Mouse (Mus musculus) embryo, embryonic 10.5 days (tissue): ENCODE data around the gene Gm13030.
"Not testable (repeated sequence)": the region's sequence is repeated elsewhere in the genome, so short reads cannot be mapped to it uniquely, and the experiment has no call there.

Experiments used
- DNase-seq: peaks from one replicate; pipeline ENCODE4 v3.0.0-alpha.2; 2015; ENCODE audit warnings: low spot score

The Gm13030 gene

DNA sequence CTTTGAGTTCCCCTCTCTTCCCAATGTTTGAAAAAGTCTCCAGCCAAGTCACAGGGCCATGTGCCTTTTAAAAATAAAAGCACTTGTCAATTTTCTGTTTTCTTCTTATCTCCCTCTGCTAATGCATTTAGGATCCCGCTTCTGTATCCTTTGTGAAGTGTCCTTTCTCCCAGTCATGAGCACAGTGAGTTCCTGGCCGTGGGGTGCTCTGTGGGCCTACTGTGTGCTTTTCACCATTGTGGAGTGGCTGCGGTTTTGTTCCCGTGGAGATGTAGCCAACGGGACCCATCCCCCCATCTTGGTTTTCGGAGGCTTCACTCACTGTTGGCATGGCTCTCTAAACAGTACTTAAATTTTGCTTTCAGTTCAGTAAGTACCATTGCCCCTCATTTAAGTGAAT is 7.8 kb downstream of the Gm13030 start:
- no peak for DNase-seq

DNA sequence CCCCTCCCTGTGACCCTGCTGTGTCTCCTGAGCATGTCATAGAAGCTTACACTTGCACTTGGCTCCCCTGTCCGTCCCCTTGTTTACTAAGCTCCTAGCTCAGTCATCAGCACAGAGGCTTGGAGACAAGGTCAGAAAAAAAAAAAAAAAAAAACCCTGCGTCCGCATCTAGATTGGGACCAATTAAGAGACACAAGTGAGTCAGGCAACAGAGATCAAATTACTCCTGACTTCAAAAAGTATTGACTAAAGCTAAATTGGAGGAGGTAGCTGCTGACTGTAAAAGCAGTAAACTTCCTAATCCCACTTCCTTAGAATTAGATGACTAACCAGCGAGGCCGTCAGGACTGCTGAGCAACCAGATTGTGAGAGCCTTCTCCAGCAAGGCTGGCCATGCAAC is 8.7 kb downstream of the Gm13030 start:
- no peak for DNase-seq

DNA sequence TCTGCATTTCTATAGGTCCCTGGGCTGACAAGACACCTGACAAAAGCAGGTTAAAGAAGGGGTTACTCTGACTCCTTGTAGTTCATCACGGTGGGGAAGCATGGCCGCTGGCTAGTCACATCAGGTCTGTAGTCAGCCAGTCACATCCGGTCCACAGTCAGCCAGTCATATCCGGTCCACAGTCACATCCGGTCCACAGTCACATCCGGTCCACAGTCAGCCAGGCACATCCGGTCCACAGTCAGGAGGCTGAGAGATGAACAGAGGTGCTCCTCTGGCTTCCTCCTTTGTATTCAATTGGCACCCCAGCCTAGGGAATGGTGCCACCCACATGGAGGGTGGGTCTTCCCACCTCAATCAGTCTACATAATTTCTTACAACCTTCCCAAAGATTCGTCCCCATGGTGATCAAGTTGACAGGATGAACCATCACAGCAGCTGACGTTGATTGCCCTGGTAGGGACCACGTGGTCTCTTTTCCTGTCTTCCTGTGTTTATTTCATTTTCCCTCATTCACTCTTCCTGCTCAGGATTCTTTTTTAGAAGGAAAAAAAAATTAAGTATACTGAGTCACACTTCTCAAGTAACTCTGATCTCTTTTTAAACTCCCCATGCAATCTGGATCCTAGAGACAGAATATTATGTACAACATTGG is 10.3 kb downstream of the Gm13030 start, which contains the start of gene Pla2g5:
Gene Pla2g5 (minus strand): TSS at position 139 of the 655 bp plus-strand sequence.
- no peak for DNase-seq

DNA sequence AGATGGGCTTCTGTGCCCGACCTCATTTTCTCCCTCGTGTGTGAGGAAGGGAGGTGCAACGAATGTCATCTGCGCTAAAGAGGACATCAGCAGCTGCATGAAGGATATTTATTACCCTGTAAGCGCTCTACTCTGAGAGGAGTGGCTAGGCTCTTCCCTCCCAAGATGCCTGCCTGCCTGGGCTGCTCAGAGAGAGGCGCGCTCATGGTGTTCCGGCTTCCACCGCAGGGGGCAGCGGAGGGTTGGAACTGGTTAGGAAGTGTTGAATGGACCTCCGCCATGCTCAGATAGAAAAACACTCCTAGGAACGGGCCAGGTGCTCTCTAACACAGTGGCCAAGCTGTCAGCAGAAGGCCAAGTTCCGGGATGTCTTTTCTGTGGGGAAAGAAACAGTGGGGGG is 14.0 kb downstream of the Gm13030 start:
- DNase-seq: peak; percentile 89

DNA sequence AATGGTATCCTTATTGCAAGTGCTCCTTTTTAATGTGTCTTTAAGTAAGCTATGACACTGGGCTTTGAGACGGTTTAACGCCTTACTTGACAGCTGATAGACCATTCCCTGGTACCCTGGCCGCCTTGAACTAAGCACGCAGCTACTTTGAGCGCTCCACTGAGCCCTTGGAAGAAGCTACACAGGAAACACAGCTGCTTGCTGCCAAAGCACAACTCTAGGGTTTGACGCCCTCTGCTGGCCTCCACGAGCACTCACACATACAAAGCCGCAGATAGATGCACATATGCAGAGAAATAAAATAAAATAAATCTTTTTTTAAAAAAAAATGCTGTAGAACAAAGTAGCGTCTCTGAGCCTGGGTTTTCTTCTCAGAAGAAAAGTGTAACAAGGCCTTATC is 14.5 kb downstream of the Gm13030 start:
- DNase-seq: peak; percentile 82

DNA sequence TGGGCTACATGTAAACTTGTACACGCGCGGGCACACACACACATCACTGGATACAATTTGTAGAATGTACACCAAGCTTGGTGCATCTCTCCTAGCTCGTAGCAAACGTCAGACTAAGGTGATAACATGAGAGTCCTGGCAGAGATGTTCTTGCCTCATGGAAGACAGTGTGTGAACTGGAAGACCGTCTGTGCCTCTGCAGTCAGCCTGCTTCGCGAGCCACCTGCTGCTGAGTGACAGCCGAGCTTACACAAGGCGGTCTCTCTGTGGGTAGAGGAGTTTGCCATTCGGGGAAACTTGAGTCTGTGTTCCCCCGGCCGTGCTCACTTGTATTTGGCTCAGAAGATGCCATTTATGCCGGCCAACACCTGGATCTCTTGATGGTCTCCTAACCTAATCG is 15.3 kb downstream of the Gm13030 start:
- DNase-seq: no peak

DNA sequence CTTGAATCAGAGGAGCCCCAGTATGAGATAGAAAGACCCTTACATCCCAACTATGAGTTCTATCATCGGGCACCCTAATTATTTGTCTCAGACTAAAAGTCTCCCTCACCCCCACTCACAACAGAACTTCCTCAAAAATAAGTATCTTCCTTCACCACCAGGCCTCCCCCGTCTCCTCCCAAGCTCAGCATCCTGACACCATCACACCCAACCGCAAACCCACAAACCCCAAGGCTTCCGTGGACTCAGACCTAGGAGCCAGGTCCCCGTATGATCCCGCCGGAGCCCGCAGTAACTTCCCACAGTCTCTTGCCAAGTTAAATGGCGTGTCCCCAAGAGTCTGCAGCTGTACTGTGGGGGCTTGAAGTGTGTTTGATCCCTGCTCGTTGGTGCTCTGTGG is 16.2 kb downstream of the Gm13030 start:
- DNase-seq: no peak

DNA sequence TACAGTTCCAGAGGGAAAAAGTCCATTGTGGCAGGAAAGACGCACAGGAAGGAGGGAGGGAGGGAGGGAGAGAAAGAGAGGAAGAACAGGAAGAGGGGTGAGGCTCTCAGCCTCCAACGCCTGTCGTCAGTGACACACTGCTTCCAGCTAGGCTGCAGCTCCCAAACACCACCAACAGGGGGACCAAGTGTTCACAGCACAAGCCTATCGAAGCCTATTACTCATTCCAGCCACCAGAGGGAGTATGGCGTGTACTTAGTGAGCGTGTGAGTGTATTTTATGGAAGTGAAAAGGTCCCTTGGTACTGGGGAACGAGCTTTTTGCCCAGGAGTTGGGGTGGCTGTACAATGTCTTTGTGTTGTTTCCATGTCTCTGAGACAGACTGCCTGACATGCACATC is 17.3 kb downstream of the Gm13030 start:
- peak; percentile 90 for DNase-seq

DNA sequence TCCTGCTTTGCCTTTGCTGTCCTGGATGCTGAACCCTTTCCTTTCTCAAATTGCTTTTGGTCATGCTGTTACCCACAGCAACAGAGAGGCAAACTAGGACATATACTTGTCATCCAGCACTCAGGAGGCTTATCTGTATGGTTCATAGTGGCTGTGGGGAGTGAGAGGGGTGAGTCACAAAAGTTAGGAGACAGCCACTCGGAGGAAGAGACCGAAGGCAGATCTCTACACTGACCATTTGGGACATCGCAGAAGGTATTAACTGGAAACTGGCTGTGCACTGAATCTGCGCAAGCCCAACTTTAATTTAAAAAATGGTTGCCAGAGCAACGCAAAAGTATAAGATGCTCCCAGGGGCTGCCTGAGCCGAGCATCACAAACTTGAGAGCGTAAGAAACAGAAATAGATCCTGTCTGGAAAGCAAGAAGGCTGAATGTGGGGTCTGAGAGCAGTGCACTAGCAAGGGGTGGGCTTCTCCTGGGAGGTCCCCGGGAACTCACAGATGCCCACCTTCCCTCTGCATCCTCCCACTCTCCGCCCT is 18.6 kb downstream of the Gm13030 start:
- no peak for DNase-seq

DNA sequence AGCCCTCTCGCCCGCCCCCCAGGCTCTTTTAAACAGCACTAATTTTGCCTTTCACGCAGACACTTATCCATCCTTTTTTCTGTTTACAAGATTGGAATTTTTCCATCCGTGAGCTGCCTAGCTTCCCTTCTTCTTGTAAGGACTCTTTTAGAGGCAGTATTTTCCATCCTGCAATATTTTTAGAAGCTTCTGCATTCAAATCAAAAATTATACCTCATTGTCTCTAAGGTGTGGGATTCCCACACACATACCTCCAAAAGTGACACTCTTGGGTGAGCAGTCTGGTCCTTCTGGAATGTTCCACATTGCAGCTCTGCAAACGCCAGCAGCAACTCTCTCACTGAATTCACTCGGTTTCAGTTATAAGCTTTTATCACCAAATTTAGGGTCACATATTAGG is 20.8 kb downstream of the Gm13030 start:
- no peak for DNase-seq

DNA sequence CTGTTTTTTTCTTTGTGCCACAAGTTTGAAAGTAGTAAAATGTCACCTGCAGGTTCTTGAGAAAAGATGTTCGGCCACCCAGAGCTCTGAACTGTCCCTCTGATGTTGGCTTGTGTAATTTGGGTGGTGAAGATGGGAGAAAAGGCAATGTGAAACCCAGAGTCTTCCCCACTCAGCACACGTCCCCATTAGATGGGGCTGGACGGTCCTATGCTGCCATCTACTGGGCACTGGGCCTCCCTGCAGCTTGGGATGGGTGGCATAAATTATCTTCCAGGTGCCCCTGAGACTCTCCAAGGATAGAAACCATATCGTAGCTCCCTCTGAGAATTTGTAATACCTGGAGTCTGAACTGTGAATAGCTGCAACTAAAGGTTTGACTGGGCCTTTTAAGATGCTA is 22.3 kb downstream of the Gm13030 start:
- peak; percentile 86 for DNase-seq

DNA sequence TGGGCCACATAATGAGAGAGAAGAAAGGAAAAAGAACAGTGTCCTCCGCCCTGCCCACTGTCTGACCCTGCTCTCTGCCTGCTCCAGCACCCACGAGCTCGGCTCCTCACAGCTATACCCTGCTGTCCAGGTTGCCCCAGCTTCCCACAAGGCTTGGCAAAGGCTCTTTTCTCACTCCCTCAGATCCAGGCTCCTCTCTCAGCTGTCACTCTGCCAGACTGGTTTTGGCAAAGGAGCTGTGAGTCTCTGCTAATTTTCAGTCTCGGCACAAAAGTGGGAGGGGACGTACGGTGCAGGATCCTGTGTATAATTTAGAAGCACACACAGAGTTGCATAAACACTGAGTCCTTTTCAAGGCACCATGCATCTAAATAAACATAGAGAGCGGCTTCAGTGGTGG is 32.4 kb downstream of the Gm13030 start:
- DNase-seq: no peak

DNA sequence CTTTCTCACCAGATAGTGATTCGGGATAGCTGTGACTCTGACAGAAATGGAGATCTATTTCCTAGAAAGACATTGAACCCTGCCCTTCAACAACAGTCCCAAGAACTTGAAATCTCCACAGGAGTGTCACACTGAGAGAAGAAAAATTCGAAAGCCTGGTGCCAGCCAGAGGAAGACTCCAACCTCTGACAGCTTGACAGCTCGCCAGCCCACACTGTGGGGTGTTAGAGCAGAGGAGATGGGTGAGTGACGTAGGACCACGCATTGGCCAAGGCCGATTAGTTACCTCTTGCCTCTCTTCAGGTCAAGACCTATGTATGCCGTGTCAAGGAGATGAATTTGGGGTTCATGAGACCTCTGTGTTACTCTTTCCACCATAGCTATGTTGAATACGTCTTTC is 33.0 kb downstream of the Gm13030 start:
- DNase-seq: no peak

DNA sequence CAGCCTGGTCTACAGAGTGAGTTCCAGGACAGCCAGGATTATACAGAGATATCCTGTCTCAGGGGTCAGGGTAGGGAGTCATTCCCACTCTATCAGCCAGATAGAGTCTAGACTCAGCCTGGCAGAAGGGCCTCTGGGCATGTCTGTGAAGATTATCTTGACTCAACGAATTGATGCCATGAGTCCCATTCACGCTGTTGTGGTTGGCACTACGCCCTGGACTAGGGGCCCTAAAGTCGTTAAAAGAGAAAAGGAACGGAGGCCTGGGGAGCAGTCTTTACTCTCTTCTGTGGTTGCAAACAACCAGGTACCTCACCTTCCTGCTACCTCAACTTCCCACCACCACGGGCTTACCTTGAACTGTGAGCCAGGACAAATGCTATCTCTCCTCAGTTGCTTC is 34.0 kb downstream of the Gm13030 start:
- DNase-seq: no peak

DNA sequence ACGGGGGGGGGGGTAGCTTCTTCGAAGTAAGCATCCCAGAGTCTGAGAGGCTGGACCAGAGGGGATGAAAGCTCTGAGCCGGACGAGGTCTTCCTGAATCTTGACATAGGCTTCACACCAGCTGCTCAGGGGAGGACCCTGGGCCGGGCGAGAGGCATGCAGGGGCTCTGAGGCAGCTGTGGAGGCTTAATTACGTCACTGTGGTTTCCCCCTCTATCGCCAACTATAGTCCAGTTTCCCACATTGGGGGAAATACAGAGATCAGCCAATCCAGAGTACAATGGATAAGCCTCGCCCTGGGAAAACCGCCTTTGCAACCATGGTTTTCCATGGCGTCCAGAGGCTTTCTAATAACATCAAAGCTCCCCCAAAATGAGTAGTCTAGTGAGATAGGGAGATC is 46.6 kb downstream of the Gm13030 start:
- DNase-seq: no peak

DNA sequence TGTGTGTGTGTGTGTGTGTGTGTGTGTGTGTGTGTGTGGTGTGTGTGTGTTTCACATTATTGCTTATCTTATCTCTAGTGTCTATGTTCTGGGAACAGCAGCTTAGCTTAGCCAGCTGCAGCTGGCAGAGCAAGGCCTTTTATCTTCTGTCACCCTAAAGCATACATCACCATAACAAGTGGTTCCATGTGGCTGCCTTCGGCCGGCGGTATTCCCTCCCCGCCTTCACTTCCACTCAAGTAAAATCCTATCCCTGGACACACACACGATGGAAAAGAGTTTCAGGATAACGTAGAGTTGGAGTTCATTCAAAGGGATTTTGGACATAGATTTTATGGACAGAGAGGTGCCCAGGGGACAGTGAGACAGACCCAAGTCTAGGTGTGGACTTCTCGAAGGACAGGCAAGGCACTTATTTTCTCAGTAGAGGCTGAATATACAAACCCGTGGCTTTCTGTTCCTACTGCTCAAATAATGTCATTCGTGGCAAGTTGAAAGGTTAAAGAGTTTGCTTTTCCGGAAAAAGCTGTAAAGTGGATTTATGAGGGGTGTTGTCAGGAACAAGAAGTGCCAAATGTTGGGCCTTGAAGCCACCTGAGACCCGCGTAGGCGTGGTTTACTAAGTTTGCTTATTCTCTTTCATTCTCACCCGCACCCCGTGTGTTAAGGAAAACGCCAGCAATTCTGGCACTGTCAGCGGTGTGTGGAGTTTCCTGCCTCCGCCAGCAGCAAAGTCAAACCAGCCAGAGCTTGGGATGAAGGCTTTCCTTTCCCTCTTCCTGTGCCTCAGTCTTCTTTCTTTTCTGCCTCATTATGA is 47.8 kb downstream of the Gm13030 start:
- DNase-seq: peak; percentile 46

DNA sequence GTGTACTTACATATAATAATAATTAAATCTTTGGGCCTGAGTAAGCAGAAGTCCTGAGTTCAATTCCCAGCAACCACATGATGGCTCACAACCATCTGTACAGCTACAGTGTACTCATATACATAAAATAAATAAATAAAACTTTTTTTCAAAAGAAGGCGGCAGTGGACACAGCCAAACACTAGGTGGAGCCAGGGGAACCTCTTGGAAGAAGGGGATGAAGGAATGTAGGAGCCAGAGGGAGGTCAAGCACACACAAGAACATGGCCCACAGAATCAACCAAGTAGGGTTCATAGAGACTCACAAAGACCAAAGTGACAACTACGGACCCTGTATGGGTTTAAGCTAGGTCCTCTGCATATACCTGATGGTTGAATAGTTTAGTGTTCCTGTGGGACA is 49.1 kb downstream of the Gm13030 start:
- DNase-seq: peak; percentile 46

DNA sequence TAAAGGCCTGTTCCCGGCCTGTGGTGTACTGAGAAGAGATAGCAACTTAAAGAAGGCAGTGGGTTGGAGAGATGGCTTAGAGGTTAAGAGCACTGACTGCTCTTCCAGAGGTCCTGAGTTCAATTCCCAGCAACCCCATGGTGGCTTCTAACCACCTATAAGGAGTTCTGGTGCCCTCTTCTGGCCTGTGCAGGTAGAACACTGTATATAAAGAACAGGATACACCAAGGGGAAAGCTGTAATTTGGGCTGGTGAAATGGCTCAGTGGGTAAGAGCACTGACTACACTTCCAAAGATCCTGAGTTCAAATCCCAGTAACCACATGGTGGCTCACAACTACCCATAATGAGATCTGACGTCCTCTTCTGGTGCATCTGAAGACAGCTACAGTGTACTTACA is 49.6 kb downstream of the Gm13030 start:
- DNase-seq: not testable (repeated sequence)

DNA sequence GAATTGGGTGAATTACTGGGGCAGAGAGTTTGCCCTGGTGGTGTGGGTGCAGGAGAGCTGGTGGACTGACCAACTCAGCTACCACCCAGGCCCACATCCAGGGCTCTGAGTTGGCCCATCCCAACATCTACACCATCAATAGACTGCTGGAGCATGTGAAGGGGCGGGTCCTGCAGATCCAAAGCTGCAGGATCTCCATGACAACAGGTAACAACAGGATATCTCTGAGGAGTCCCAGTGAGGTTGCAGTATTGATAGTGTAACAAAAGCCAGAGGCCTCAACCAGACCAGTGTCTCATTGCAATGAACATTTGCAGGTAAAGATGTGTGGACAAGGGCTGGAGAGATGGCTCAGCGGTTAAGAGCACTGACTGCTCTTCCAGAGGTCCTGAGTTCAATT is 52.7 kb downstream of the Gm13030 start:
- DNase-seq: no peak
